Mouse (Mus musculus): ENCODE data around the gene D16Ertd472e.
"Not testable (repeated sequence)": the region's sequence is repeated elsewhere in the genome, so short reads cannot be mapped to it uniquely, and the experiment has no call there.

D16Ertd472e gene

GRCm38 (mm10) chr16:78564110-78564821 is 12.2 kb downstream of the D16Ertd472e start:
- DNase-seq (ENCODE audit: low spot score), result no peak

- no peak for DNase-seq (ENCODE audit: low spot score)
Measured at GRCm38 (mm10) chr16:78563093-78563971, 13.2 kb downstream of the D16Ertd472e start.

GRCm38 (mm10) chr16:78560627-78561026 is 15.9 kb downstream of the D16Ertd472e start:
- no peak for DNase-seq (ENCODE audit: low spot score)

- DNase-seq (ENCODE audit: low spot score), result no peak
Measured at GRCm38 (mm10) chr16:78560063-78560462, 16.4 kb downstream of the D16Ertd472e start.

GRCm38 (mm10) chr16:78557573-78557972 is 18.9 kb downstream of the D16Ertd472e start:
- DNase-seq (ENCODE audit: low spot score), result no peak

GRCm38 (mm10) chr16:78554911-78555648 is 21.4 kb downstream of the D16Ertd472e start:
- DNase-seq (ENCODE audit: low spot score), result no peak

GRCm38 (mm10) chr16:78547367-78547766 is 29.1 kb downstream of the D16Ertd472e start:
- no peak for DNase-seq (ENCODE audit: low spot score)

- no peak for DNase-seq (ENCODE audit: low spot score)
Measured at GRCm38 (mm10) chr16:78546529-78546928, 30.0 kb downstream of the D16Ertd472e start.

GRCm38 (mm10) chr16:78540376-78541246 is 35.9 kb downstream of the D16Ertd472e start:
- DNase-seq (ENCODE audit: low spot score), result no peak

GRCm38 (mm10) chr16:78537798-78538422 is 38.6 kb downstream of the D16Ertd472e start:
- DNase-seq (ENCODE audit: low spot score), result no peak

- DNase-seq (ENCODE audit: low spot score), result no peak
Measured at GRCm38 (mm10) chr16:78537322-78537721, 39.2 kb downstream of the D16Ertd472e start.

GRCm38 (mm10) chr16:78534468-78534867 is 42.0 kb downstream of the D16Ertd472e start:
- DNase-seq (ENCODE audit: low spot score), result no peak

- DNase-seq (ENCODE audit: low spot score), result no peak
Measured at GRCm38 (mm10) chr16:78531957-78532605, 44.4 kb downstream of the D16Ertd472e start.

GRCm38 (mm10) chr16:78522974-78523373 is 53.5 kb downstream of the D16Ertd472e start:
- no peak for DNase-seq (ENCODE audit: low spot score)

- DNase-seq (ENCODE audit: low spot score), result no peak
Measured at GRCm38 (mm10) chr16:78518697-78519096, 57.8 kb downstream of the D16Ertd472e start.

- DNase-seq (ENCODE audit: low spot score), result no peak
Measured at GRCm38 (mm10) chr16:78517171-78517570, 59.3 kb downstream of the D16Ertd472e start.

GRCm38 (mm10) chr16:78511526-78511925 is 65.0 kb downstream of the D16Ertd472e start:
- no peak for DNase-seq (ENCODE audit: low spot score)

GRCm38 (mm10) chr16:78502492-78502891 is 74.0 kb downstream of the D16Ertd472e start:
- DNase-seq (ENCODE audit: low spot score), result no peak

GRCm38 (mm10) chr16:78492696-78493095 is 83.8 kb downstream of the D16Ertd472e start:
- not testable (repeated sequence) for DNase-seq (ENCODE audit: low spot score)

GRCm38 (mm10) chr16:78490779-78491178 is 85.7 kb downstream of the D16Ertd472e start:
- no peak for DNase-seq (ENCODE audit: low spot score)
